Mouse (Mus musculus): Measurements from ENCODE around the gene Ldlrad3.

The Ldlrad3 gene

GRCm38 (mm10) chr2:102146386-102146785, 39.8 kb downstream of the Ldlrad3 start:
- no peak for DNase-seq (ENCODE audit: extremely low read depth, insufficient read length, low spot score)

- no peak for DNase-seq (ENCODE audit: extremely low read depth, insufficient read length, low spot score)
Measured at GRCm38 (mm10) chr2:102145036-102145435, 41.1 kb downstream of the Ldlrad3 start.

GRCm38 (mm10) chr2:102144311-102144710, 41.9 kb downstream of the Ldlrad3 start:
- DNase-seq (ENCODE audit: extremely low read depth, insufficient read length, low spot score) = no peak

DNA sequence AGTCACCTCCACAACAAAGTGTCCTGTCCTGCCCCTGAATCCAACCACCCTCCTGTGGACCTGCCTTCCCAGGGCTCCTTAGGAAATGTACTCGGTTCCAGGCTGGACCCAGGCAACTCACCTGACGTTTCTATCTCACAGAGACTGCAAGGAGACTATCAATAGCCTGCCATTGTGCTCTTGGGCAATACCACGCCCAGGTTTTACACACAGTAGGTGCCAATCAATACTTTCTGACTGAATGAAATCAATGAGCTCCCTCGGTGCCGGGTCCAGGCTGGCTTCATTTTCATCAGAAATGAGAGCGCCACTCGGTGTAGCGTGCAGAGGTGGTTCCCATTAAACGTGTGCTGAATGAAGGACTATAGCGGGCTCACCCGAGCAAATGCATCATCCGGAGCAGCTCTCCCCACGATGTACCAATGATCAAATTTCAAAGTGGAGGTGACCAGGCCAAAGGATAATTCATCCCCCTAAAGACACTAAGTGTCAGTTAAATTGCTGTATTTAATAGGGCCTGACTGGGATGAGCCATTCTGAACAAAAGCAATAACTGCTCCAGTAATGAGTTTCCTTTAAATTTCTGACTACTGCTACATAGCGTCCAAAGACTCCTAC, 43.4 kb downstream of the Ldlrad3 start:
- no peak for DNase-seq (ENCODE audit: extremely low read depth, insufficient read length, low spot score)

DNA sequence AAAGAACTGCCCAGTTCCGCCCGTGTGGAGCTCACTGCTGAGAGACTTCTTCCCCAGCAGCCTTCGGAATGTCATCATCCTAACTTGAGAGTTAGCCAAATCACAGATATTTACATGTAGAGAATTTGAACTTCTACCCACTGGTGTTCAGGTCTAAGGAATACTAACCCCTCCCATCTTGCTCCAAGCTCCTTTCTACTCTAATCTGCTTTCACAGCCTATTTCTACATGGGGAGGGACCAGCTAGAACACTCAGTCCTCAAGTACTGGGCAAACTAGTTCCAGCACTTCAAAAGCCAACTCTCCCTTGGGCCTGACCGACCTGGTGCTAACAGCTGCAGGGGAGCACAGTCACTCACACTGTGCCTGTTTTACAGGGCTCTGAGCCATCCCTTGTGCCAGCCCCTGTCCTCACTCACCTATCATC, 44.0 kb downstream of the Ldlrad3 start:
- no peak for DNase-seq (ENCODE audit: extremely low read depth, insufficient read length, low spot score)

DNA sequence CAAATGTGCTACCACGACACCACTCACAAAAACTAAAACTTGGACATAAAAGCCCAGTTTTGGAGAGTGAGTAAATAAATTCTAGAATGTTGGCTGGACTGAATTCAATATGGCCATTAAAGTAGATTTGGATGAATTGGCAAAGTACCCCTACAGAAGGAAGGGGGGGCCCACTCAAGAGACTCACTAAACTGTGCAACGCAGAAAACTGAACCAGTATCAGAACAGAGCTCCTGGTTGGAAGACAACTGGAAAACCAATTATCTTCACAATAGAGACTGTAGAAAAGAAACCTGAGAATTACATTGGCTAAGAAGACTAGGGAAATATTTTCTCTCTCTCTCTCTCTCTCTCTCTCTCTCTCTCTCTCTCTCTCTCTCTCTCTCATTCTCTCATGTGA, 45.0 kb downstream of the Ldlrad3 start:
- no peak for DNase-seq (ENCODE audit: extremely low read depth, insufficient read length, low spot score)

DNA sequence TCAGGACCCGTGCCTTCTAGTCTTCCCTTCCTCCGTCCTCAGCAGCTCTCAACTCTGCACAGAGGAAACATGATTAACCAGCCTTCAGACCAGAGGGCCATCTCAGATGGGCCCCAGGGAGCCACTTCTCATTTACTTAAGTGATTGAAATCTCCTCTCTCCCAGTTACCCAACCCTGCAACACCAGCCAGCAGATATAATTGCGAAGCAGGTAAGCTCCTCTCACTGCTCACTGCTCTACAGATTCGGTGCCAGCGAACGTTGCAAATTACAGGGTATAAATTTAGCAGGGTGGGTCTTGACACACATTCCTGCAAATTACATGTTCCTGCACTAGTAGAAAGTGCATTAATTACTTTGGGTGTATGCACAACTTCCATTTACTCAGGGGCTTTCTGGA, 48.3 kb downstream of the Ldlrad3 start:
- DNase-seq (ENCODE audit: extremely low read depth, insufficient read length, low spot score) = no peak

DNA sequence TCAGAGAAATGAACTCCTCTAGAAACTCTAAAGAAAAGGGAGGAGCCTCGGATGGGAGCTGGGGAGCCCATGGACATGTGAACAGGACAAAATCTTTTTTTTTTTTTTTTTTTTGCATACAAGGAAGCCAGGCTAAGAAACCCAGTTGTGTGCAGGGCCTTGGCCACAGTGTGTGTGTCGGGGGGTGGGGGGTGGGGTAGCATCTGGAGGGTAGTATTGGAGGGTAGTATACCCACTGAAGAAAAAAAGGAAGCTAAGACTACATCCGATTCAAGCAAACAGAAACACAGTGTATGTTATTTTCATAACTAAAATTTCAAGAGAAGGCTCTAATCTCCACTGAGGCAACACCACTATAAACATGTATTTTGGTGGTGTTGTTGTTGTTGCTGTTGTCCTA, 50.0 kb downstream of the Ldlrad3 start:
- DNase-seq (ENCODE audit: extremely low read depth, insufficient read length, low spot score) = no peak

DNA sequence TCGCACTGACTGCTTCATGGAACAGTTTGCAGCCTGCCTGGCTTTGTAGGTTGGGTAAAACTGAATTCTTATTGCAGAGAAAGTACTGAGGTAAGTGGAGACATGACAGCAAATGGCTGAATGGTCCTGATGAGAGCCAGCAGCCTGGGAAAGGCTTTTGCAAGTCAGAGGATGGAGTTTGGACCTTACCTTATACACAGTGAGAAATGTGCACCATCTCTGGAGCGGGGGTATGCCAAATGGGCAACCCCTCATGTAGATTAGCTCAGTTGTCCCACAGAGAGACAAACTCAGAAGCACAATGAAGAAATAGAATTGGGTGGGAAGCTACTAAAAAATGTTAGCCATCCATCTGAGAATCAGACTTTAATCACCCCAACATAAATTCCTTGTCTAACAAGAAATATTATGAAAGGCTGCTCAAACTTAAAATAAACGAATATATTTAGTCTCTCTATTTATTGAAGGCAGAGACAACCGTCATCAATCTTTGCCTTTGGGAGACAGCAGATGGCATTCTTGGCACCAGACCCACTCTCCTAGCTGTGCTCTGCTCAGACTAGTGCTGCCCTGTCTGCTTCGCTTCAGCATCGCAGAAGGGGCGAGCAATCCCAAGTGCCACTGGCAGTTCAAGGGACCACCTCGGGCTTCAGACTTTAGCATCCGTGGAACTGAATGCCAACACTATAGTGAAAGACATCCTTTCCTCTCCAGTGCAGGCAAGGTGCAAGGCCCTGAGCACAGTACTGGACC, 51.5 kb downstream of the Ldlrad3 start:
- DNase-seq (ENCODE audit: extremely low read depth, insufficient read length, low spot score) = no peak

- DNase-seq (ENCODE audit: extremely low read depth, insufficient read length, low spot score) = no peak
Measured at GRCm38 (mm10) chr2:102132945-102133558, 53.1 kb downstream of the Ldlrad3 start.

DNA sequence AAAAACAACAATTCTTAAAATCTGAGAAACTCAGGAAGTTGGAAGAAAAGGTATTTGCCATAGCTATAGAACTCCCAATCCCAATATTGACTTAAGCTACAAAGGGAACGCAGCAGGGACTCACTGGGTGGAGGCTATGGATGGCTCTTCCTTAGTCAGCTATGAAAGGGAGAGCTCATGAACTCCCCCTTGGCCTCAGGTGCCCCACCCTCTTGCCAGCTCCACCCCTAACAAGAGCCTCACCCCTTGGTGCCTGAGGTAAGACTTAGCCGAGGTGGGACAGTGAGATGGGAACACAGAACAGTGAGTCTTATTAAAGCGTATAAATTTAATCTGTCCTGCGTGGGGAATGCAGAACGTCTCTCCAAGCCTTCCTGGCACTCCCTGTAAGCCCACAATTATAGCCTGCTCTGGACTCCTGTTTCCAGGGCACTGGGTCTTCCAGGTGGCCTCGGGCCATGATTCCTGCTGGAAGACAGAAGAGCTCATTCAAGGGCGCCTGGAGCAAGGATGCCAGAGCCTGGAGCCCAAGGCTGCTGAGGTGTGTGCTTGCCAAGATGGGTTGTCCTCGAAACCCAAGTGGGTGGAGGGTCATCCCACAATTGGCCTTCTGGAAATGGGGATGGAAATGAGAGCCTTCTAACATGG, 55.9 kb downstream of the Ldlrad3 start:
- DNase-seq (ENCODE audit: extremely low read depth, insufficient read length, low spot score) = no peak

- no peak for DNase-seq (ENCODE audit: extremely low read depth, insufficient read length, low spot score)
Measured at GRCm38 (mm10) chr2:102129235-102129634, 57.0 kb downstream of the Ldlrad3 start.

GRCm38 (mm10) chr2:102128500-102129030, 57.6 kb downstream of the Ldlrad3 start:
- no peak for DNase-seq (ENCODE audit: extremely low read depth, insufficient read length, low spot score)

GRCm38 (mm10) chr2:102127791-102128387, 58.3 kb downstream of the Ldlrad3 start:
- DNase-seq (ENCODE audit: extremely low read depth, insufficient read length, low spot score) = no peak

- no peak for DNase-seq (ENCODE audit: extremely low read depth, insufficient read length, low spot score)
Measured at GRCm38 (mm10) chr2:102127221-102127620, 59.0 kb downstream of the Ldlrad3 start.

GRCm38 (mm10) chr2:102126076-102126475, 60.1 kb downstream of the Ldlrad3 start:
- no peak for DNase-seq (ENCODE audit: extremely low read depth, insufficient read length, low spot score)

DNA sequence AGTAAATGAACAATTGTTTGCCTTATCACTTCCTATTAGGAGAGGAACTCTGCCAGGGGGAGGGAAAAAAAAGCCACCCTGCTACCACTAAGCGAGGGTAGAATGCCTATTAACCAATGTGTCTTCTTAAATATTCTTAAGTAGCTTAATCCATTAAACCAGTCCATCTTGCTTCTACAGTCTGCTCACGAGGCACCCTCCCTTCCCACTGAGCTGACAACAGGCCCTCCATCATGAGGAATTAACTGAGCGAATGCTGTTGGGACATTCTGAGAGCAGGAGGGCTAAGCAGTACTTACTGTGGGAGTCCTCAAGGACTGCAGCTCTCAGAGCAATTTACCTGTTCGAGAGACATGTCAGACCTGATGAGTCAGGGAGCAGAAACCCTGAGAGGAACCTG, 61.1 kb downstream of the Ldlrad3 start:
- no peak for DNase-seq (ENCODE audit: extremely low read depth, insufficient read length, low spot score)

DNA sequence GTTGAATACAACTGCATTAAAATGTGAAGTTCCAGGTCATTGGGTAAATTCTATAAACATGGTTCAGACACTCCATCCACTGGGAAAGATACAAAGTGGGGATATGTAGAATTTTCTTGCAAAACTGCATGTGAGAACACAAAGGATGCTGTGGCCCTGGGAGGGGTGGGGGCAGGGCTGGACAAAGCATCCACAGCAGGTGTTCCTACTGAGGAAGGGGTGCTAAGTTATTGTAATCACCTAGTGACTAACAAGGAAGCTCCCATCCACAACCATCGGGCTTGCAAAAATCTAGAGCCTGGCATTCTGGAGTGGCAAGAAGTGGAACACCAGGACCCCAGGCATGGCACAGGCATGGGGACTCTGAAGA, 64.1 kb downstream of the Ldlrad3 start:
- no peak for DNase-seq (ENCODE audit: extremely low read depth, insufficient read length, low spot score)

DNA sequence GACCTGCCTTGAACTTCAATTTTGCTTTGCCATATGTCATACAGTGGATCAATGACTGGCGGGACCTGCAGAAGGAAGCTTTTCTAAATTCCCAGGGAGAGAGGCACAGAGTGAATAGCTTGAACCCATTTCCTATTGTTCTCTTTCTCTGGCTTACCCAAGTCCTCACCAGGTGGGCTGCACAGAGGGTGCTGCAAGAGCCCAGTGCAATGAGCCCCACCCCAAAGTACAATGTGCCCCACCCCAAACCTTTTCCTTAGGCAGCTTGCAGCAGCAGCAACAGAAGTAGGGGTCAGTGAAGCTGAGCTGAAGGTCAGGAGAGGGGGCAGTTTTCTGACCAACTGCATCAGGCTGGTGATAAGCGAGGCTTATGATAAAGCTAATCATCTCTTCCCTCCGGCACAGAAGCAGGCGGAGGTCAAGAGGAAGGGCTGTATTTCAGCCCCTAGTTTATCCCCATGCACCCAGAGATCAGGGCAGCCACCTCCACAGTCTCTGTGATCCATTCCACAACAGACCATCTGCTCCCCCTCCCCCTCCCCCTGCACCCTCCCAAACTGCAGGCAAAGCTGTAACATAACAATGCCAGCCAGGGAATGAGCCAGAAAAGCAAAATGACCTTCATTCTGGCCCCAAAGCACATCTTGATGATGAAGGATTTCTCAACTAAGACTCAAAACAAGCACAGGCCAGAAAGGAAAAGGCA, 64.6 kb downstream of the Ldlrad3 start:
- no peak for DNase-seq (ENCODE audit: extremely low read depth, insufficient read length, low spot score)

DNA sequence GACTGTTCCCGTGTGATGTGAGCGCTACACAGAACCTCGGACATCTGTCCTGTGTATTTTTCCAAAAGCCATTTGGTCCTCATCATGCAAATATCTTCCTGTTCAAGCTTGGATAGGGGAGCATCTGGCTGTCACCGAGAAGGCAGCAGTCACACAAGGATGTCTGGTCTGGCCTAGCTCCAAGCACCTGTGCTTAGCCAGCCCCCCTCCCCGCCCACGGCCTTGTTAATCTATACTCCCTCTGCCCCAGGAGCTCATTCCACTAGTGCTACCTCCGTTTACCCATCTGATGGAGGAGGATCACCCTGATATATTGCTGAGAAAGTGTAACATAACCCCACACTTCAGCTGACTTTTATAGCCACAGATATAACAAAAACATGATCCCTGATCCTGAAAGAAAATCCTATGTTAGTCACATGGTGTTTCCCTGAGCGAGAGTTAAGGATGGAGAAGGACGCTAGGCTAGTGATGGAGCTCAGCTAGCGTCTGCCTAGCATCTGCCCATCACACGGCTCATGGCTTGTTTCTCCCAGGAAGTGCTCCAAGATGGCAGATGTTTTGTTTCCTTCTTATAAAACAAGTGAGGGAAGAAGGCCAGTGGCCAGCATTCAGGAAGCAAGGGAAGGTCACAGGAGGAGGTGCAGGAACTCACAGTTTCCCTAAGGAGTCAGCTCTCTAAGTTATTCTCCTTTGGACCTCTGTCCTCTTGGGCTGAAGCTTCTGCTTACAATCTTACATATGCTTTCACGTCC, 66.3 kb downstream of the Ldlrad3 start:
- no peak for DNase-seq (ENCODE audit: extremely low read depth, insufficient read length, low spot score)

All from 3134 (cell line).